Mouse (Mus musculus) adrenal gland (tissue): ENCODE data around the gene Arhgap15.

ENCODE experiments used
- intact Hi-C: fragments of 180-260 bp; cut with DNase I; formaldehyde crosslinking; loops from one replicate; pipeline ENCODE4 v1.15.1; 2025

Gene Arhgap15

DNA sequence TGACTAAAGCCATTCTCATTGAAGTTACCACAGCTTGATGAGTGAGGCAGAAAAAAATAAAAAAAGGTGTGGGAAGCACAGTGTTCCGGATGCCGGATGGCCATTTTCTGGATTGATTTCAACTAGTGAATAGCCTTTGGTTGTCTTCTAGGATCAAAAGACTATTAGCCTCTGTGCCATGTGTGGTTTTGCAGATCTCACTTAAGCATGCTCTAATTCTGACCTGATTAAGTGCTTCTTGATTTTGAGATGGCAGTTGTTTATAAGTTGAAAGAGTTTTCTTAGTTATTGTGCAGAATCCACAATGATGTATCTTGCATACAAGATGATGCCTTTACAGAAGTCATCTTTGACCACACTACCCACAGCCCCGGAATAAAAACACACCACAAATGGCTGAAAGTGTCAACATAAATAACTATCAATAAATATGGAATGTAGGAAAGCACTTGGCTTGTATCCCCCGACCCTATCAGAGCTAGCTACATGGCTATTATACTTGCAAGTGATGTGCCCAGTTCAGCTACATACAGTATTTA, 537.6 kb downstream of the Arhgap15 start:
- intact Hi-C loops = no loop called here

DNA sequence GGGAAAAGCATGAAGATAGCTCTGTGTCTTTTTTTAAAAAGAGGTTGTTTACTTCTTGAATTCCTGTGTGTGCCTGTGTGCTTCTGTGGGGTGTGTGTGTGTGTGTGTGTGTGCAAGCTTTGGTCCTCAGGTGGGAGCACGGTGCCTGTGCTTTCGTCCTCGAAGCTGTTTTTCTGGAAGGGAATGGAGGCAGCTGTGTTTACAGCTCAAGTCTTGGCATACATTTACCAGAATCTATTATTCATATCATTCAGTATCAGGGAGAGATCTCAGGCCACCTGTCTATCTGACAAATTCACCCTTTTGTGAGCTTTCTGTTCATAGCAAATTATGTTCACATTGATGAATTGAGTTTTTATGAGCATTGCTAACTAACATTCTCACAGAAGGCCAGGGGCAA, 550.5 kb downstream of the Arhgap15 start:
- intact Hi-C loops = no loop called here

DNA sequence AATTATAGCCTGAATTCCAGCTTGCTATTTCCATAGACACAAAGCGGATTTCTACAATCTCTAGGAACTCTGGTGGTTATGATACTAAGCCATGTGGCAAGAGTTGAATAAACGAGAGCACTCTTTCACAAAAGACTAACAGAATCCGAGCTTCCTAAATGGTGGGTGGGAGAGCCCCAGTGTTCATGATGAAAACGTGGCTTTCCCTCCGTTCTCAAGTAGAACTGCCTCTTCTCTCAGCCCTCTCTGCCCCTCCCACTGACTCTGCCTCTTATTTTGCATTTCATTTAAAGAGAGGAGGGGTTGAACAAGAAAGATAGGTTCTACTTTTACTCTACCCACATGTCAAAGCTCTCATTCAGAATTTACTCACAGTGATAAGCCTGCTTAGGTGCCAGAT, 551.3 kb downstream of the Arhgap15 start:
- intact Hi-C loops = no loop called here

DNA sequence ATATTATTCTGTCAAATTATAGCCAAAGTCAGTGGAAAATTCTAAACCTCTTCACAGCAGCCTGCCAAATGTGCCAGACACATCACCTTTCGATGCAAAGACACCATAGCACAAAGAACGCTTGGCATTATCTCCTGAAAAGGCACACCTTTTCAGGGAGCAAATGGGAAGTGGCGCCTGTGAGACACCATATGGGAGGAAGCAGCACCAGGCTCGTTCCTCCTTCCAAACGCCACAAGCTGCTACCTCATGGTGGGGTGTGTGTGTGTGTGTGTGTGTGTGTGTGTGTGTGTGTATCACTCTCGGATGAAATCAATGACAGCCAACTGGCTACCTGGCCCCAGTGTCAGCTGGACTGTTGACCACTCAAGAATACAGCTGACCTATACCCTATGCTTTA, 551.8 kb downstream of the Arhgap15 start:
- intact Hi-C loops = no loop called here

DNA sequence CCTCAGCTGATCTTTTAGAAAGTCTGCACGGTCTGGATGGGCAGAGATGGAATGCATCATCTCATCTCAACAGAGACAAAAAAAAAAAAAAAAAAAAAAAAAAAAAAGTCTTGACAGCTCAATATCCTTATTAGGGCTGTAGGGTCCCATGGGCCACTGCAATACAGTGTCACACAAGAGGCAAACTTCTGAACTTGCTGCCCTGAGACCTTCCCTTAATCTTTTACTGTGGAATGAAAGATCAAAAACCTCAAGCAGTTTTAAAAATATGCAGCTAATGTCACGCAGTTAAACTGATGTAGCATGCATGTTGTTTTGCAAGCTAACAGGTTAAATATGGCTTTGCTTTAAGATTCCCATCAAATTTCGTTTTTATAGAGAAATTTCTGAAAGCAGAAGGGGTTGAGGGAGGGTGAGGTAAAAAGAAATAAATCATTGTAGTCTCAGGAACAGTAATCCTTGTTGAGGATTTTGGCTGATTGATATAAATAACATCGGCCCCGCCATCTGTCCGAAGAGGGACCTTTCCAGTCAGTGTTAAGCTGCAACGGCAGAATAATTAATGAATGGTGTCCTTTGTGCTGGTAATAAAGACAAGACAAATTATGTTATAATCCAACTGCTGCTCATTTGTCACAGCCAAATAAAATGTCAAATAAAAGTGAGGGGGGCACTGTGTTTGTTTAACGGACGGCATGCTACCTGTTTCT, 555.8 kb downstream of the Arhgap15 start:
- intact Hi-C loops = no loop called here

DNA sequence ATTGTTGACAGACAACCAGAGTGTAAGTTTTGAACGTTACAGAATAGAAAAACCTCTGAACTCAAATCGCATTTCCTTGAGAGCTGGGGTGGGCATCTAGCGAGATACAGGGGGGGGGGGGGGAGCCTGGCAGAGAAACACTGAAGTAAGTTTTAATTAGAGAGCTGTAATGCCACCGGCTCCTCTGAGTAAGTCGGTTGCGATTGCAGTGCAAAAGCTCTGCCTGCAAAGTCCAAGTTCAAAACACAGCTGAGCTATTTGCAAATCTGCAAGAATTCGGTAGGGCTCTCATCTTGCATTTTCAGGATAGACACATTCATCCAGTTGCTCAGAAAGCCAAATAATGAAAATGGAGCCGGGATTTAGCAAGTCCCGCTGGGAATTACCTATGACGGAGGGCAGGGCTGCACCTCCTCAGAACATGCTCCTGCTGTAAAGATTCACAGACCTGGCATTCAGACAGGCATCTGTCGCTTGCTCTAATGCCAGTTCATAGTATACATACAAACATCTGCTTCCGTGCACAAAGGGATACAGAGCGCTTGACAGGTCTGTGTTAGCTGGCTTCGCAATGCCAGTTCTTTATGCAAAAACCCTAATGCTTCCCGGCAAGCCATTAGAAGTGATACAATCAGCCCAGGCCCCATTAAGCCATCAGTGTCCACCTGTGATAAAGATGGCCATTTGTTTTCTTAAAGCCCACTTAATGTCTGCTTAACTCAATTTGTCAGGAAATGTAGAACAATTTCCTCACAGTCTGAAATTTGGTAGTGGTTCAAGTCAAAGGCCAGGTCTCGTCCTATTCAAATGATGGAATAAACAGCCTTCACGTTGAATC, 556.6 kb downstream of the Arhgap15 start:
- intact Hi-C loops = no loop called here

DNA sequence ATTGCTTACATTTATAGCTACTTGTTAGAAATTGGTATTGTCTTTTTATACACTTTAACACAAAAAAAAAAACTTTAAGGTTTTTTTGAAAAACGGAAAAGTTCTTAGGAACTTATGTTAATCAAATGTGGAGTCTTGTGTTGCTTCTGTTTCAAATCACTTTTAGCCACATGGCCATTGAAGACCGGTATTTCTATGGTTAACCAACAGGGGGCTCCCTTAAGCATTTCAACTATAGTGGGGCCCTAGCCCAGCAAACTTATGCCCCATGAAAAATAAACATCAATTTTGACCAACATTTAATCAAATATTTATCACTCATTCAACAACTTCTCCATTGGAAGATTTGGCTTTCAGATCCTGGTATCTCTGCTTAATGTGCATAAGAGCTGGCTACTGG, 557.5 kb downstream of the Arhgap15 start:
- intact Hi-C loops = no loop called here

DNA sequence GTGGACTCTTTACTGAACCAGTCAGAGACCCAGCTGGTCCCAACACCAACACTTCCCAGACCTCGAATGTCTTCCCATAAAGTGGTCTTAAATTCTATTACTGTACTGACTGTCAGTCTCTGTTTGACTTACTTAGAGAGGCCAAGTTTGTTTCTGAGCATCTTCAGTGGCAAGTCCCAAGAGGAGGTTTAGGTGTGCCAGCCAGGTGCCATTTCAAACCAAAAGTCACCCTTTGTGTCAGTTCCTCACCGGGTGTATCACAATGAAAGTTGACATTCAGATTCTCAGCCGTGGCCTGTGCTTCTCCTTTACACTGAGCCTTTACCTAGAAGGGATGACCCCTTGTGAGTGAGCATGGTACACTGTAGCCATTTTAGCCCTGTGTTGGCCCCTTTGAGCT, 560.5 kb downstream of the Arhgap15 start:
- intact Hi-C loops = no loop called here

DNA sequence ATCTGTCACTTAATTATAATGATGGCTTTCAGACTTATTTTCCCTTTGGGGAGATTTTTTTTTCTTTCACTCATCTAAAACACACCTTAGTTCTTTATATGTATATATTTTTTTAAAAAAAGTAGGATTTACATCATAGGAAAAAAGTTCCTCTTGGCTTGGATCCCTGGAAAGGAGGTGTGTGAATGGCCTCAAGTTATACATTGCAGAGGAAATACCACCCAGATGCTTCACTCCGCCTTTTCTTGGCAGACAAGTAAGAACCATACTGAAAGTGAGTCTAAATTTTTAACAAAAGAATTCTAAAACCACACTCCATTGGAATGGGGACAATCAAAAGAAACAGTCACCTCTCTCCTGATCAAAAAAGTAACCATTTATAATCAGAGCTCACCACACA, 560.9 kb downstream of the Arhgap15 start:
- intact Hi-C loops = no loop called here

DNA sequence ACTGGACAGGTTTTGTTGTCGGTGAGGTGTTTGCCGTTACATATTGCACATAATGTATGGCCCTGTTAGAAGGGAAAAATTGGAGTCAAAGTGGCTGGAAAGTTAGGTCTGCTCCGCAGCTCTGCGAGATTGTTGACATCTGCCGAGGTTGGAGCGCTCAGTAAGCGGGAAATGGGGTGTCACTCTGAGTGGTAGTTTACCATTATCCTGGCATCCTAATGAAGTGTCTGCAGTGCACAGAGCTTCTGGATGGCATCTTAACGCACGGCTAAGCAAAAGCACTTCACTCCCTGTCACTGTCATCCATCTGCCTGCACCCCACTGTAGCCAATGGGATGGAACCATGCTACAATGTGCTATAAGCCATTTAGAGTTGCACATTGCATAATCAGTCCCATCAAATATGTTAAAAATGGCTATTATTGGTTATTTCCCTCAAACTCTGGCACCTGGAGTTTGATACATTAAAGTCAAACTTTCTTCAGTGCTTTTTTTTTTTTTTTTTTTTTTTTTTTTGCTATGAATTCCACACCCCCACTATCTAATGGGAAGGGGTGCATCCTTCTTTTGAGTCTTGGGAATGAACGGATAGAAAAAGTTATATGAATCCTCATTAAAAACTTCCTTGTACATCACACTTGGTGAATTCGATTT, 561.6 kb downstream of the Arhgap15 start:
- intact Hi-C loops = no loop called here

DNA sequence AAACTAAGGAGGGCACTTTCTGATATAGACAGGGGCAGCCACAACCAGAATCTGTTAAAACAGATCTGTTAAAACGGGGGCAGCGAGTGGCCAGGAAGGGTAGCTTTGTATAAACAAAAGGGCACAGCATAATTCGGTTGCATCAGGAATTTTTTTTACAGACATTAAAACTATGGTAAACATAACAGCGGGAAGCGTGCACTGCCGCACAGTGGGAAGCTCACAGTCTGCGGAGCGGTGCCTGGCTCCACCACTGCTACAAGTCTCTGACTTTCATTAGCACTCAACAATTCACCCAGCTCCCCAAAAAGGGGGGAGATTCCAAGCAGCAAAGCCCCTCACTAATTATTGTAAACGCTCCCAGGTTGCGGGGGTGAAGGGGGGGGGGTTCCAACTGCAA, 562.6 kb downstream of the Arhgap15 start:
- intact Hi-C loops = no loop called here

DNA sequence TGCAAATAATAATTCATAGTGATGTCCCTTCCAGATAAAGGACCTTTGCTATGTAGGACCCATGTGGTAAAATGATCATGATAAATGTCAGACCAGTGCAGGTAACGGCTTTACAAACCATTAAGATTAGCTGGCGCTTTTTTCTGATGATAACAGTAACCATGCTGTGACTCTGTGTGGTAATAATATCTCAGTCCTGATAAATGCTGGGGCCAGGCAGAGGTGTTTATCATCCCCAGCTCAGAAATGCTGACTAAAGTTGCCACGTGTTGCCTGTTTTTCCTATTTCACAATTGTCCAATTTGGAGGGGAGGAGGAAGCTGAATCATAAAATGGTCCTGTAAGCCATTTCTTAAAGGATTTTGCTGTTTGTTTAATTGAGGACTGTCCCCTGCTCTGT, 564.9 kb downstream of the Arhgap15 start:
- intact Hi-C loops = no loop called here

DNA sequence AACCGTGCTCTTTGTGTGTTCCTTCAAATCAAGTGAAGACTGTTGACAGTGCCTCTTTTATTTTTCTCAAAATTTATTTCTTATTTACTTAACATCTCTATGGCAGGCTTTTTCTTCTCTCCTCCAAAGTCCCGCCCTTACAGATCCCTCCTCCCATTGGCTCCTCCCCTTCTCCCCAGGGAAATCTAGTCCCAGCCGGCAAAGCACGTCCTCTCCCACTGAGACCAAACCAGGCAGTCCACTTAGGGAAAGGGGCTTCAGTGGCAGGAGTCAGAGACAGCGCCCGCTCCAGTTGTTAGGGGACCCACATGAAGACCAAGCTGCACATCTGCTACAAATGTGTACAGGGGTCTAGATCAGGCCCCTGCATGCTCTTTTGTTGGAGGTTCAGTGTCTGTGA, 569.8 kb downstream of the Arhgap15 start:
- intact Hi-C loops = no loop called here

DNA sequence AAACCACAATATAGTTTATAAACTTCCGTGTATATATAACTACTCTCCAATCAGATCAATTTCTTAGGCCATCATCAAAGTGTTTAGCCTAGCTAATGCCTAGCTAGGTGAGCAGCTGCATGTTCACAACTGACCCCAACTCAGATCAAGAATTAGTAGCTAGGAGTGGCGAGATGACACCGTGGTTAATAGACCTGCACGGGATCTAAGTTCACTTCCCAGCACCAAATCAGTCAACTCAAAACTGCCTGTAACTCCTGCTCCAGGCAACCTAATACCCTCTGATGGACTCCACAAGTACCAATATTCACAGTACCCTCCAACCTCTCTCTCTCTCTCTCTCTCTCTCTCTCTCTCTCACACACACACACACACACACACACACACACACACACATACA, 570.9 kb downstream of the Arhgap15 start:
- intact Hi-C loops = no loop called here

DNA sequence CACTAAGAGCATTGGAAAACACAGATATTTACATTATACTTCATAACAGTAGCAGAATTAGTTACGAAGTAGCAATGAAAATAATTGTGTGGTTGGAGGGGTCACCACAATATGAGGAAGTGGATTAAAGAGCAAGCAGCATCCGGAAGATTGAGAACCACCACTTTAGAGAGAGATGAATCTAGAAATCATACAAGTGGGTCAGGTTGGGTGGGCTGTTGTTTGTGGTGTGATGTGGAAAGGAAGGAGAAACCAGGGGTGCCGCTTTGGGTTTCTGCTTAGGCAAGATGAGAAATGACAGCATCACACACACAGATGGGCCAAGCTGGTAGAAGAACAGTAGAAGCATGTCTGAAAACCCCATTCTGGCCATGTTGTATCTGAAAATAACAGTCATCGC, 575.2 kb downstream of the Arhgap15 start:
- intact Hi-C loops = no loop called here

DNA sequence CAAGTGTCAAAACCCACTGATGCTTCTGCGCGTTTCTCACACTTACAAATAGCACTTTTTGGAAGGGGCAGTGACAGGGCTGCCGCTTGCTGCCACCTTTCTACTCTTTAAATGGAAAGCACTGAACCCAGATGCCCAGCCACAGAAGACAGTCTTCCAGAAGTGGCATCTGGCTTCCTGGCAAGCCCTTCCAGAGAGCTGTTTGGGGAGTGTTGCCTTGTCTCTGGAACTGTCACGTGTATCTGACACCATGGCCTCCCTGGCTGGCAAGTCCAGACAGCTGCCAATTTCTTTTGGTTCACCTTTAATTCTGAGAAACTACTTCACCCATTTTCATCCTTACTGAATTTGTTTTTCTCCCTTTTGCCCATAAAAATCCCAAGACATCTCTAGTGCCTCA, 584.7 kb downstream of the Arhgap15 start:
- intact Hi-C loops = no loop called here

DNA sequence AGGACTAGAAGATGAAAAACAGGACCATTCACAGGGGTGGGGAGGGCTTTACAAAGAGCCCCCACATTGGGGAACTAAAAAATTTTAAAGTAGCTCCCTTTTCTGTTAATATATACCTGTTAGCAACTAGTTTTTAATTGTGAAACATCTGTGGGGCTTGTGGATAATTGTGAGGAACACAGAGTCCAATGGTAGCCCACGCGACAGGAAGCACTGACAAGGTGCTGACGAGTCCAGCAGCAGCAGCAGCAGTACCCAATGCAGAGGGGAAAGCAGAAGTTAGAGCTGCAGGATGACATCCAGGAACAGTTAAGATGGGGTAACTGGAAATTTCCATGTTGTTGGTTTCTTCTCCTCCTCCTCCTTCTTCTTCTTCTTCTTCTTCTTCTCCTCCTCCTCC, 585.4 kb downstream of the Arhgap15 start:
- intact Hi-C loops = no loop called here

DNA sequence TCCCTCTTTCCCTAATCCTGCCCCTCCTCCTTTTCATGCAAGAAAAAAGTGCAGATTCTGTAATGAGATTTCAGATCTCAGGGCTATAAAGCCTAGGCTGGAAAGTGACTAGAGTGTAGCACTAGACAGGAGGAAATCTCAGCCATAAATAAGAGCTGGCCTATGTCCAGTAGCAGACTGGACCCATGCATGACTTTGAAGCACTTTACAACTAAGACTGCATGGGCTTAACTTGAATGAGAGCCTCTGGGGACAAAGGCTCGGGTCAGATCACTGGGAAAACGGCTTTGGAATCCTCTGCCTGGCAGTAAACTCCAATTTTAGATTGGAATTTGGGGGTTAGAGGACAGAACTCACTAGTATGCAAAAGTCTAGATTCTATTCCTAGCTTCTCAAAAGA, 585.9 kb downstream of the Arhgap15 start:
- intact Hi-C loops = no loop called here

DNA sequence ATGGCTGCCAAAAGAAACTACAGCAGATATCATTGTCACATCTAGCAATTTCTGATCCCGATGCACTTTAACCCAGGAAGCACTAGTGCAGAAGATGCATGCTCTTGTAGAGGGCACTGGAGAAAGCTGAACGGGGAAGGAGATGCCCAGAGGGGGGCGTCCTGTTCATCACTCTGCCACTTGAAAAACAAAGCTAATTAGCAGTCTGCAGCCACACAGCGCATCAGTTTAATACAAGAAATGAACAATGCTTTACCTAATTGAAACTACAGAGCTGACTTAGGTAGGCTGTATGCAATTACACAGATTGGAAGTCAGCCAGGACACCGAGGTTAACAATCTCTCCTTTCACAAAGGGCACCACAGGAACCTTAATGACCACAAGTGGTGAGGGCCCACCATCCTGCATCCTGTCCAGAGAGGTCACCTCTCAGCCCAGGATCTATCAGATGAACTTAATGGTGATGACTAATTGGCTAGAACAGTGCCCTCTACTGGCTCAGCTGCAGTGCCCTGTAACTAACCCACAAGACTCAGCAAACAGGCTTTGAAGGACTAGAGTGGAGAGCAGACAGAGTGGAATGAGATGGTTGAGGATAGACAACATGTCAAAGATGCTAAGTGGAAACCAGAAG, 588.2 kb downstream of the Arhgap15 start:
- intact Hi-C loops = no loop called here

DNA sequence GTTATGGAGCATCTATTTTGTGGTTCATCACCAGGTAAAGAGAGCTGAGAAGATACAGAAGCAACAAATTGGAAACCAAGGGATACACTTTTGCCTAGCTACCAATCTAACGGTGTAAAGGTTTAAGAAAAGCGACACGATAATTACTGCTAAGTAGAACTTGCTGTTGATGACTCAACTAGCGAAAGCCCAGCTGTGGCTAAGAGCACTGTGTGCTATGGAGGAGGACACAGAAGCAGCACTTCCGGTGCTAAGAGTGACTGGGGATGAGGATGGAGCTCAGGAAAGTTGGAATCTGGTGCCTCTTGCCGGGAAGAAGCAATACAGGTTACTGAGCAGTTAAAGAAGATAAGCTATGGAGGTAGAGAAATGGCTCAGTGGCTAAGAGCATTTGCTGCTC, 589.8 kb downstream of the Arhgap15 start:
- intact Hi-C loops = no loop called here

DNA sequence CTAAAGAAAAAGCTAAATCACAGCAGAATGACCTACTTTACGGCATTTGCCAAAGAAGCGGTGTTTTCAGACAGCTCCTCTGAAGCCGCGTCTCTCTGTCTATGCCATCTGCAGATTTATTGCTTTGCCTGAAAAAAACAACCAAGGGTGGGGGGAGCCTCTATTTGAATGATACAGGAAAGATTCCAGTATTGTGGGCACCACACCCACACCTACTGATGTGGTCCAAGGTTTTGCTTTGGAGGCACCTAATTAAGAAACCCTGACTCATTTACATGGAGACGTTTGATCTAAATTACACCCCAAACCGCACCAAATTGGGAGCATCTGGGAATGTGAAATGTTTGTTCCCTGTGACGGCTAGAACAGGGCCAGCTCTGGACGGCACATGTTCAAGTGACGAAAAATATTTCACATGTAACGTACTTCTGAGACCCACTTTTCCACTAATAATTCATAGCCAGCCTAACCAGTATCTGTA, 592.5 kb downstream of the Arhgap15 start:
- intact Hi-C loops = no loop called here

DNA sequence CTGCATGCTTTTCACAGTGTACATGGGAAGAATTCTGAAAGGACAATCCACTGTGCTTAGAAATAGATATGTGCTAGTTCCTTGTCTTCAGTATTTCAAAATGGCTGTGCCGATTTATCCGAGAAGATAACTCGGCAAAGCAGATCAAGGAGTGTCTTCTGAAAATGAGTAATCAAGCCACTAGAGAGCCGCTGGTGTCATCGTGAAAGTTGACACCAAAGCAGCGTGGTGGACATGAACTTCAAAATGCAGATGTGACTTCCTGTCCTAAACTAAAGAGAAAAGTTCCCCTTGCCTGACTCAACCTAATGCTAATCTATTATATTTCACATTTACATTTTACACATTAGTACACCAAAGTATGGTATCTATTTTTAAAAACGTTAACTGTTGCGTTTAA, 596.2 kb downstream of the Arhgap15 start:
- intact Hi-C loops = no loop called here
